Mouse (Mus musculus) ovary, postnatal 36 days (tissue): ENCODE data around the gene Herc4.
A peak's percentile ranks its signal among the peaks of the same experiment; 100 is the strongest.
"Not testable (repeated sequence)": the region's sequence is repeated elsewhere in the genome, so short reads cannot be mapped to it uniquely, and the experiment has no call there.

Experiments used
- DNase-seq: peaks from one replicate; pipeline ENCODE4 v3.0.0; 2022; ENCODE audit warnings: low spot score, mixed read lengths

The Herc4 gene

DNA sequence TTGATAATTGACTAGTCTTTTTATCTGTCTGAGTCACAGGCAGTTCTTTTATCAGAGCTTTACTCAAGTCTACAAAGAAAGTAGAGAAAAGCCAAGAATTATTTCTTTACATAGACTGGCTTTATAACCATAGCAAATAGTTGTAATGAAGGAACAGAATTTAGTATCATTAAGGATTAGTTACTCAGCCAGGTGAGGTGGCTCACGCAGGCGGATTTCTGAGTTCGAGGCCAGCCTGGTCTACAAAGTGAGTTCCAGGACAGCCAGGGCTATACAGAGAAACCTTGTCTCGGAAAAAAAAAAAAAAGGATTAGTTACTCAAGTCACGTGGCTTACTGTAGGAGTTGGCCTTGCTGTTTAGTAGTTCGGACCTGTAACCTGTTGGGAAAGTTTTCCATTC lies 4.8 kb downstream of the Herc4 start:
- DNase-seq = no peak

DNA sequence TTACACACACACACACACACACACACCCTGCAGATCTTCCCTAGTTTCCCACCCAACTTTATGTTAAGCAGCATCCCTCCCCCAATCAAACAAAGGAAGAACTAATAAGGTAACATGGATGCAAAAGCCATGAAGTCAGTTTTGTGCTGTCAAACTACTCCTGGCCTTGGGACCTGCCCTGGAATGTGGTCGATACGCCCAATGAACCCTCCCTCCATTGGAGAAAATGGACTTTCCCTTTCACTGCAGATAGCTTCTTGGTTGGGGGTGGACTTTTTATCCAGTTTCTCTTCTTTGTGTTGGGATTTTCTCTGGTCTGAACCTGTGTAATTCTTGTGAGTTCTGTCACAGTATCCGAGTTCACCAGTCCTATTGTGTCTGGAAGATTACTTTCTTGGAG lies 15.1 kb downstream of the Herc4 start:
- DNase-seq = no peak

DNA sequence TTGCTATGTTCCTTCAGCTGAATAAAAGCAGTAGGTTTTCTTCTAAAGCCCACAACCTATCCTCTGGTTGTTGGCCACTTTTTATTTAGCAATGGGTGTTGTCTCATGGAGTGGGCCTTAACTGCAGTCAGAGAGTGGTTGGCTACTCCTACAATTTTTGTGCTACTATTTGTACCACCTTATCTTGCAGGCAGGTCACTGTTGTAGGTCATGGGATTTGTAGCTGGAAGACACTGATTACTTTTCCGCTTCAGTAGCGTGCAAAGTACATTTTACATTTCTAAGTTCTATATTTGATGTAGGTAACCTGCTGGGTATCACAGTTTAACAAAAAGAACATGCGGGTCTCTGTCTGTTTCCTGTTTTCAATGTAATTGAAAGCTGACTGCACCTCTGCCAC lies 15.7 kb downstream of the Herc4 start:
- DNase-seq = no peak

- no peak for DNase-seq
These were observed 24.3 kb downstream of the Herc4 start for GRCm38 (mm10) chr10:63267941-63268340.

DNA sequence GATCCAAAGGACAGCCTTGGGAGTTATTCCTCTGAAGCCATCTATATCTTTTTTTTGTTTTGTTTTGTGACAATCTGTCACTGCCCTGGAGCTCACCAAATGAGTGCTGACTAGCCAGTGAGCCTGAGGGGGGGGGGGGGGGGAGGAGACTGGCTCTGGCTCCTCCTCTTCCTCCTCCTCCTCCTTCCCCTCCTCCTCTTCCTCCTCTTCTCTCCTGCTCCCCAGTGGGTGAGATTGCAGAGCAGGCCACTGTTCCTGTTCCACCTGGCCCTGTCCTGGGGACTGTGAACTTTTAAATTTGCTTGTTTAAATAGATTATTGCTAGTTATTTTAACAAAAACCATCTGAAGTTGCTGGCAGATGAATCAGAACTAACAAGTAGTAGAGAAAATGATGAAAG lies 28.8 kb downstream of the Herc4 start:
- no peak for DNase-seq

DNA sequence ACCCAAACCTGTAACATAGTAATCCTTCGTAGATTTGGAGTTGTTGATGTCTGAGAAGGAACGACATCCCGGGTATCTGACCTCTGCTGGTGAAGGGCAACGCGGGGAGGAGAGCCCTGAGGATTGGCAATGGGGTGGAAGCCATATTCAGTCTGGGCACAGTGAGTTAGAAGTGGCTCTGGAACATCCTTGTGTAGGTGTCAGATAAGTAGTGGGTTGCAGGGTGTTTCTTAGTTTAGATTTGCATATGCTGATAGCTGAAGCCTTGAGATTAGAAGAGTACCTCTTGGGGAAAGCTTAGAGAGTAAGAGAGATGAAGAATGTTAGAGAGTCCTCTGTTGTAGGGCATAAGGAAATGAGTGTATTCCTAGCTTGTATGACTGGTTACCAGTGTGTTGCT lies 29.3 kb downstream of the Herc4 start:
- no peak for DNase-seq

- no peak for DNase-seq
These were observed 33.4 kb downstream of the Herc4 start for GRCm38 (mm10) chr10:63277010-63277409.

- DNase-seq = no peak
These were observed 36.2 kb downstream of the Herc4 start for GRCm38 (mm10) chr10:63279851-63280250.

GRCm38 (mm10) chr10:63282417-63282816 lies 38.8 kb downstream of the Herc4 start:
- DNase-seq = no peak

DNA sequence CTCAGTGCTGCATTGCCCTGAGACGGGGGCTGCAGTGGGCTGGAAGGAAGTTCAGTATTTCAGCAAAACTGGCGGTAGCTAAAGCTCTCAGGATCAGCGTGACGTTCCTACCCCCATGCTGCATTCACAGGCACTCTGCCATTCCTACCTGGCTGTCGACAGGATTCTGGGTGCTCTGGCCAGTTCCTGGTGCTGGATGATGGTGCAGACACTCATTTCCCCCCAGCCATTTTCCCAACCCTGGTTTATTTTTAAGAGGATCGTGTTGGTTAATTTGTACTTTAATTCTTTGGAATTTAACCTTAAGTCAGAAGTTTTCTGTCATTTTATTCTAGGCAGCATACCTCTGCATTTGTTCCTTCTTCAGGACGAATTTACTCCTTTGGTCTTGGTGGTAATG lies 39.2 kb downstream of the Herc4 start:
- no peak for DNase-seq

GRCm38 (mm10) chr10:63302356-63302755 lies 58.7 kb downstream of the Herc4 start:
- no peak for DNase-seq

DNA sequence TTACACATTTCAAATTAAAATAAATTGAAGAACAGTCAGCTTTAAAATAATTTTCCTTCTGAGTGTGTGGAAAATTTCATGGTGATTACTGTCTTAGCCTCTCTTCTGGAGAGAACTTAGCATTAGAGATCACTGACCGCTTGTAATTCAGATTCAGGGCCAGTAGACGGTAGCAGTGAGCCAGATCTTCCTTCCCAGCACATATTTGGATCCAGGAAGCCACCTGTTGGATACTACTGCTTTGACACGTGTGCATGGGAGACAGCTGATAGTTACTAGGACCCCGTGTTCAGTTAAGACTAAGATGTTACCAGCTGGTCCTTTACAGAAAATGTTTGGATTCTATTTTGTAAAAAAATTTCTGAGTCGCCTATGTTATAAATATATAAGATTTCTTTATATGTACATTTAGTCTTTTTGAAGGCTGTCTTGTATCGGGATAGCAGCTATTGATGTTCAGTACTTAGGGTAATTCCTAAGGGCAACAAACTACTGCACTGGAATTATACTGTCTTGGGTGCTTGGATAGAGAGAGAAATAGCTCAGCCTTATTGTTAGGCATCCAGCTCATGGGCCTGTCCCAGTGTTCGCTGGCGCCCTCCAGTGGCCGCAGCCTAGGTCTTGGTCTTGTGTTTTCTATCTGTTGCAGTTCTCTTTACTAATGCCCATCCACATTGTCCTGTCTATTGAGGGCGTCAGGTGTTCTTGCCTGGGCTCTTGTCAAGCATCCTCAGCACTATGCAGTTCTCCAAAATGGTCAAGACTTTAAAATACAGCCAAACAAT lies 65.2 kb downstream of the Herc4 start:
- peak; percentile 82 for DNase-seq

- DNase-seq = no peak
These were observed 70.1 kb downstream of the Herc4 start for GRCm38 (mm10) chr10:63313726-63314125.

DNA sequence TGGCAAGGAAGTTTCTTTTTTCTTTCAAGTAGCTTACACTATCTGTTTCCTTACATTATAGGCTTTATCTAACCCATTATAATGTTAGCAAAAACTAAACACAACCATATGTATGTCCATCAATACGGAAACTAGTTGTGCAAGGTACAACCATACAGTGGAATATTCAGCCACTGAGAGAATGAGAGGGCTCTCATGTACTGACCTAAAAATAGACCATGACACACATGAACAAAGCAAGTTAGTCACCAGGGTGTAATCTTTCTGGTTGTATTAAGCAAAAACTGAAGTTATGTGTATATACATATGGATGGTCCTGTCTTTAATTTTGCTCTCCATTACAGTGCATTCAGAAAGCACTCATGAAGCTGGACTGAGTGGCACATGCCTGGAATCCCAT lies 83.5 kb downstream of the Herc4 start:
- no peak for DNase-seq

GRCm38 (mm10) chr10:63336901-63337300 lies 93.3 kb downstream of the Herc4 start:
- no peak for DNase-seq

DNA sequence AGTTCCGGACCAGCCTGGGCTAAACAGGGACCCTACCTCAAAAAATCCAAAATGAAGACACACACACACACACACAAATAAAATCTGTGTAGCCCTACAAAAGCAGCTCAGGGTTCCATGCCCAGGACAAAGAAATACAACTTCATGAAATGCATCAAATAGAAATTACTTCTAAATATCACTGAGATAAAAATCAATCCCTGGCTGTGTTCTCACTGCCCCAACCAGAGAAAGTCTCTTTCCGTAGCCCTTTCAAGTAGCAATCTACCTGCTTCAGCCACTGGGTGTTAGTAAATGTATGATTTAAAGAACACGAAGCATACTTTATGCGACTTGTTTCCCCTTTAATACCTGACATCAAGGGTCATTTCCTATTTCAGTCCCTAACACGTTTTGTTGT lies 93.7 kb downstream of the Herc4 start:
- no peak for DNase-seq

- peak; percentile 70 for DNase-seq
These were observed 94.6 kb downstream of the Herc4 start for GRCm38 (mm10) chr10:63337951-63338836.

DNA sequence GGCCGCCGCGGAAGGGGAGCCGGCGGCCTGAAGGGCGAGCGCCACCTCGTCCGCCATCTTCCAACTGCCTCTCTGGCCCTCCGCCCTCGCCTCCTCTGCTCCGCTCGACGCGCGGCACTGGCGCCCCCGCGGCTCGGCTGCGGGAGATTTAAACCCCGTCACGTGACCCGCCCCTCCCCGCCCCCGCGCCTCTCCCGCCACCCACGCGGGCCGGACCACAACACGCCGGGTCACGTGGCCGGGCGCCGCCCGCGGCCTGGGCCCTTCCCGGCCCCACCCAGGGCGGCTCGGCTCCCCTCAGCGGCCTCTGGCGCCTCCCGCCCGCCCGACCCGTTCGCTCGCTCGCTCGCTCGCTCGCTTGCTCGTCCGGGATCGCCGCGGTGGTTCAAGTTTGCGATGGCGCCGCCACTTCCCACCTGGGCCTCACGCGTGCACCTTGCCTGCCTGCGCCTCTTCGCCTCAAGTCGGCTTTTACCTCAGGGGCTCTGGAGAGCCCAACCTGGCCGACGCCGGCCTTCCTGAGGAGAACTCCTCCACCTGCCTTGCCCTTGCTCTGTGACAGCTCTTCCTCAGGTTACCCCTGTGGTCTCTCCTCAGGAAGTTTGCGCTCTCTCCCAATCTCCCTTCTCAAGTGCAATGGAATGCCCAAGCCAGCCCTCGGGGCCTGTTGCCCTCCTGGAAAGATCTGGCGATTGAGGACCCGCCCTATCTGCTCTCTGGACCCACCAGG lies 95.5 kb downstream of the Herc4 start:
- peak; percentile 92 for DNase-seq

- no peak for DNase-seq
These were observed 97.7 kb downstream of the Herc4 start for GRCm38 (mm10) chr10:63341351-63341750.

DNA sequence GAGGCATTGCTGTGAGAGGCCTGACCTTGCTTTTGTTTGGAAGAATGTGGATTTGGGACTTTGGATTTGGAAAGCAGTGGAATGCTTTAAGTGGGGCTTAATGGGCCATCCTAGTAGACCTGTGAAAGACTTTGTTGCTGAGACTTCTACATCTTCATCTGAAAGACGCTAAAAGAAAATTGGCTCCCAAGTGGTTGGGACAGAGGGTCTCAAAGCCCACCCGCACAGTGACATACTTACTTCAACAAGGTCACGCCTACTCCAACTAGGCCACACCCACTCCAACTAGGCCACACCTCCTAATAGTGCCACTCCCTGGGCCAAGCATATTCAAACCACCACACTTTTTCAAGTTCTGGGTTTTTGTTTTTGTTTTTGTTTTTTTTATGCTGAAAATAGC lies 101.1 kb downstream of the Herc4 start:
- DNase-seq = no peak

GRCm38 (mm10) chr10:63348291-63348690 lies 104.7 kb downstream of the Herc4 start:
- no peak for DNase-seq

DNA sequence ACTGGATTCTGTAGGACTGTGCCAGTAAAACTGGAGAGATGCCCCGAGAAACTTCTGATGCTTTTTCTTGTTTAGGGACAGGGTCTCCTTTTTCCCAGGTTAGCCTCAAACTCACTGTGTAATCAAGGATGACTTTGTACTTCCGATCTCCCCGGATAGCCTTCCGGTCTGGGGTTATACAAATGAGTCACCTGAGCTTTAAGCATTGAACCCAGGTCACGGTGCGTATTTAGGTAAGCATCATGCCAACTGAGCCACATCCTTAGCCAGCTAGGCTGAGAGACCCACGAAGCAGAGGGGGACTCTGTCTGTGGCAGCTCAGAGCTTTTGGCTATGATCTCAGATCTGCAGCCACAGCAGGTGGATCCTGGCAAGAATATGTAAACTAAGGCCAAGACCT lies 107.1 kb downstream of the Herc4 start:
- no peak for DNase-seq

DNA sequence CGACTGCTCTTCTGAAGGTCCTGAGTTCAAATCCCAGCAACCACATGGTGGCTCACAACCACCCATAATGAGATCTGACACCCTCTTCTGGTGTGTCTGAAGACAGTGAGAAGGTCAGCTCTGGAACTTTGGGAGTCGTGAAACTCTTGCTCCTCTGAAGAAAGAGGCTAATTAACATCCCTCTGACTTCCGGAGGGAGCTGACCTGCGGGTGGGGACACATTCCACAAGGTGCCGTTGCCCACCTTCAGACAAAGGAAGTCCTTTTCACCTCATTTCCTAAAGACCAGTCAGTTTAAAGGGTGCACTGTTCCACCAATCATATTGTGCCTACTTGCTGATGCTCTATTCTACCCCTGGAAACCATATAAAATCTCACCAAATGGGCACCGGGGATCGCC lies 107.5 kb downstream of the Herc4 start:
- DNase-seq = not testable (repeated sequence)
